Mouse (Mus musculus) bone marrow macrophage, adult 2 months (primary cell): ENCODE measurements around the gene Hpdl. TPM values are rescaled to one million over a fixed set of nuclear protein-coding genes. Genes with fewer than 3 reads are reported as not detected.
"Not testable (repeated sequence)": the region's sequence is repeated elsewhere in the genome, so short reads cannot be mapped to it uniquely, and the experiment has no call there.

Experiments used
- H3K27ac ChIP-seq: 2 replicates; pipeline ENCODE4 v1.5.1; 2012; ENCODE audit warnings: low read depth, low read length; ENCODE audit not compliant: insufficient read depth
- H3K4me1 ChIP-seq: 2 replicates; pipeline ENCODE4 v1.6.1; 2012; ENCODE audit warnings: low read length; ENCODE audit not compliant: control insufficient read depth, insufficient read depth
- H3K4me3 ChIP-seq: 2 replicates; pipeline ENCODE4 v1.5.1; 2012; ENCODE audit warnings: mild to moderate bottlenecking, low read length, moderate library complexity; ENCODE audit not compliant: insufficient read depth
- CTCF ChIP-seq: IDR thresholded peaks from 2 replicates; pipeline ENCODE4 v1.5.1; 2012; ENCODE audit warnings: low read depth, mild to moderate bottlenecking, low read length, moderate library complexity
- POLR2A ChIP-seq: IDR thresholded peaks from 2 replicates; pipeline ENCODE4 v1.6.1; 2012; ENCODE audit warnings: mild to moderate bottlenecking, low read depth, low read length, borderline replicate concordance
- polyA plus RNA-seq: library from polyadenylated mRNA; stranded (reverse); fragments of >200 nt; gene quantifications from 2 replicates; pipeline ENCODE4 v1.2.4, GENCODE M21; 2012; ENCODE audit not compliant: missing spikeins, insufficient read depth, insufficient read length

Gene Hpdl
- polyA plus RNA-seq = not detected in 2 replicates

DNA sequence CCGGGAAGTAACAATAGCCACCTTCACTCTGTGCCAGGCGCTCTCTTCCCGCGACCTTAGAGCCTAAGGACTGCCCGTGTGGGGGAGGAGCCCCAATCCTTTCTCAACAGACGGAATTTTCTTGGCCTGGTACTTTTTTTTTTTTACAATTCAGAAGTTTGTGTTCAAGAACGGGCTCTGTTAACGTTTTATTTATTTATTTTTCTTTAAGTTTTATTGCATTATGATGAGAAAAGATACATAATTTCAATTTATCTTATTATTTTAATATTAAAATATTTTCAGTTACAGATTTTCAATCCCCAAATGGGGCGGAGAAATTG, at the start of gene Hpdl:
Hpdl (minus strand) TSS at position 14 of the 323 bp plus-strand sequence.
- no peak for TF ChIP-seq CTCF
- TF ChIP-seq POLR2A = no peak
- H3K4me1 ChIP-seq = peaks cover 4% of the 10 kb centered on the region; the same call in 1 of the 2 replicates
- no peak within 1 kb of the TSS for H3K27ac ChIP-seq
- peak within 1 kb of the TSS; percentile 58 for H3K4me3 ChIP-seq

- Histone ChIP-seq H3K4me3 (no peak overlapping the region), H3K4me1 (no peaks in the 10 kb centered on the region), H3K27ac (no peak overlapping the region)
- TF ChIP-seq POLR2A (no peak), CTCF (no peak)
Measured at GRCm38 (mm10) chr4:116869898-116870297, 48.4 kb upstream of the Hpdl start.

DNA sequence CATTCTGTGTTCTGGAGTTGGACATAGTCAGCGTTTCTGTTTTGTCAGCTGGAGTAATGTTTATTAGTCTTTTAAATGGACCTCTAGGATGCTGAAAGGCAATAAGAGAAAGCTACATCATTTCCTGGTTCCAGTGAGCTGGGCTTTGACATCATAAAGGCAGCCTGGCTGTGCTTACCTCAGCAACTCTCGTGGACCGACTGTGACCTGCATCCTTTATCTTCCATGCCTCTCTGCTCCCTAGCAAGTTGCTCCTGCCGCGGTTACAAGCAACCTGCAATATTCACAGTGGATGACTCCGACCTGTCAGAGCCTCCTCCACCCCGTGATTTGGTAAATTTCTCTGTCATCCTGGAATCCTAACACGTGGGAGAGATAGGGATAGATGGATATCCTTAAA, 40.5 kb upstream of the Hpdl start:
- H3K4me1 ChIP-seq = no peaks in the 10 kb centered on the region
- H3K4me3 ChIP-seq = no peak overlapping the region
- no peak overlapping the region for H3K27ac ChIP-seq
- no peak for TF ChIP-seq CTCF
- no peak for TF ChIP-seq POLR2A

DNA sequence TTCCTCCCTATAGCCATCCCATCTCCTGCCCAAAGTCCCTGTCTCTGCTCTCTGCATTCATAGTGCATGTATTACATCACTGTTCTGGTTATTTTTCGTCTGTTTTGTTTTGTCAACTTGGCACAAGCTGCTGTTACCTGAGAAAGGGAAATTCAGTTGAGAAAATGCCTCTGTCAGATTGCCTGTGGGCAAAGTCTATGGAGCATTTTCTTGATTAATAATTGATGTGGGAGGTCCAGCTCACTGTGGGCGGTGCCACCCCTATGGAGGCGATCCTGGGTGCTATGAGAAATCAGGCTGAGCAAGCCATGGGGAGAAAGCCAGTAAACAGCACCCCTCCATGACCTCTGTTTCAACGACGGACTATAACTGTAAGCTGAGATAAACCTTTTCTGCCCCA, 38.2 kb upstream of the Hpdl start:
- Histone ChIP-seq H3K27ac (no peak overlapping the region), H3K4me3 (no peak overlapping the region), H3K4me1 (no peaks in the 10 kb centered on the region)
- TF ChIP-seq POLR2A = no peak
- TF ChIP-seq CTCF = no peak

DNA sequence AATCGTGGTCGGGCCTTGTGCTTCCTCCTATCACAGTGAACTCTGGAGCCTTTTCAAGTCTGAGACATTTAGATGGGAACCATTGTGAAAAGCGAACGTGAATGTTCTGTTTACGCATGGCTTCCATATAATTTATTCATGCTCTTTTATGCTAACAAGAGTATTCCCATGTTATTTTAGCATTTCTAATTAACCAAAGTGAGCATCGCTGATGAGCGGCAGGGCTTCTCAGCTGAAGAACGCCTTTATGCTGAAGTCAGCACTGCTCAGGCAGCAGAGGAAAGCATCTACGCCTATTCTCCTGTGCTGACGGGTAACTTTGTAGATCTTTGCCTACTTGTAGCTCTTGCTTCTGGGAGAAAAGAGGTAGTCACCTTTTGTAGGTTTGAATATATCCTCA, 35.7 kb upstream of the Hpdl start:
- no peak overlapping the region for H3K27ac ChIP-seq
- no peaks in the 10 kb centered on the region for H3K4me1 ChIP-seq
- no peak overlapping the region for H3K4me3 ChIP-seq
- TF ChIP-seq POLR2A (no peak), CTCF (no peak)

DNA sequence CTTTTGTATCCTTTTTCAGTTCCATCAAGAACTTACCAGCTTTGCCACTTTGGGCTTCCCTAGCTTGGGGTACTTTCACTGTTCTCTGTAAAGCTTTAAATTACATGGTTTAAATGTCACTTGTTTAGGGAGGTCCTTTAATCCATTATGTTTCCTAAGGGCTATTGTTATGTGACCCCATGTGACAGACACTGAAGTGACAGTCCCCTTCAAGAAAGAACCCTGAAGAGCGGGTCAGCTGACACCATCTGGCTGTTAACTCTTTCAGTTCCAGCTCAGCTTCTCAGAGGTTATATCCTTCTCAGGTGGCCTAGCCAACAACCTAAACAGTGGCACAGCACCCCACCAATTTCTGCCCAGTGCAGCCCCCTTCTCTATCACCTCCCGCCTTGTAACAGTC, 32.8 kb upstream of the Hpdl start:
- no peak for TF ChIP-seq POLR2A
- TF ChIP-seq CTCF = no peak
- Histone ChIP-seq H3K27ac (no peak overlapping the region), H3K4me1 (no peaks in the 10 kb centered on the region), H3K4me3 (no peak overlapping the region)

DNA sequence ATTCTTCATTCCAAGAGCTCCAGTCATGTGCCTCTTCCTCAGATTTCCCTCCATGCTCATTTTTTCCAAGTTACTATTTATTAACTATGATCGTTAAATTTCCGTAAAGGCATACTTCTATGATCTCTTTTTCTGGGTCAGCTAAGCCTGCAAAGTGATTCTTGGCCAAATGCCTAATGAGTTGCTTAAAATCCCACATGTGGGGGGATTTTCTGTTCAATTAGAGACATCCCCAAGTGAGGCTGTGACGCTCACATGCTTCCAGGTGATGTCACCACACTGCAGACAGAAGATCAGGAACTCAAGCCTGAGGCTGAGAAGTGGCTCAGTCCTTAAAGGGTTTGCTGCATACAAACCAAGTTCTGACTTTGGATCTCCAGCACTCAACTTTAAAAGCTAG, 28.4 kb upstream of the Hpdl start:
- H3K4me1 ChIP-seq = no peaks in the 10 kb centered on the region
- TF ChIP-seq CTCF (no peak), POLR2A (no peak)
- no peak overlapping the region for H3K4me3 ChIP-seq
- H3K27ac ChIP-seq = no peak overlapping the region

DNA sequence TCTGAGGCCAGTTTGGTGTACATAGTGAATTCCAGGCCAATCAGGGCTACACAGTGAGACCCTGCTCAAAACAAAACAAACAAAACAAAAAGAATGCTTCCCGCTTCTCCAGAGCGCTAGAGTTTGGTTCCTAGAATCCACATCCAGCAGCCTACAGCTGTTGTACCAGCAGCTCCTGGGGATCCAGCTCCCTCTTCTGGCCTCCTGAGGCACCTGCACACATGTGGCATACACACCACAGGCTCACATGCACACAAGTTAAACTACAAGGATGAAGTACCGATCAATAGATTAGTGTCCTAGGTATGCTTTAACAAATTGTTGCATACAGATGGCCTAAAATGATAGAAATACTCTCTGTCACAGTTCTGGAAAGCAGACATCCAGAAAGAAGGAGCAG, 22.8 kb upstream of the Hpdl start:
- no peak overlapping the region for H3K27ac ChIP-seq
- TF ChIP-seq CTCF (no peak), POLR2A (no peak)

DNA sequence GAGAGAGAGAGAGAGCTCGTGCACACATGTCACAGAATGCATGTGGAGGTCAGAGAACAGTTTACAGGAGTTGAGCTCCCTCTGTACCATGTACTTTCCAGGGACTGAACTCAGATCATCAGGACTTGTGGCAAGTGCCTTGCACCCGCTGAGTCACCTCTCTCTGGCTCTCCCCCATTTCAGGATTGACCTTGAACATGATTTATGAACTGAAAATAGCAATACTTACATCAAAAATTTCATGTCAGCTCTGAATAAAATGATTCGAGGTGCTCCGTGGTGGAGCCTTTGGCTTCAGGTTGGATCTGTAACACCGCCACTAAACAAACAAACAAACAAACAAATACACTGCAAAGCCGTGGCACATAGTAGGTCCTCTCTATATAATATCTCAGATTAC, 19.3 kb upstream of the Hpdl start:
- H3K4me3 ChIP-seq = no peak overlapping the region
- H3K4me1 ChIP-seq = no peaks in the 10 kb centered on the region
- no peak overlapping the region for H3K27ac ChIP-seq
- TF ChIP-seq POLR2A = no peak
- TF ChIP-seq CTCF = no peak

More for the DNA sequence above, 22.8 kb upstream of the Hpdl start:
- H3K4me1 ChIP-seq = no peaks in the 10 kb centered on the region
- H3K4me3 ChIP-seq = no peak overlapping the region

- H3K4me1 ChIP-seq, H3K27ac ChIP-seq, H3K4me3 ChIP-seq: not testable (repeated sequence)
Measured at GRCm38 (mm10) chr4:116840096-116840495, 18.6 kb upstream of the Hpdl start.

- Histone ChIP-seq H3K27ac (no peak overlapping the region), H3K4me3 (no peak overlapping the region), H3K4me1 (0 out of 2 replicates have a peak, but pooled peaks cover 3% of the 10 kb centered on the region)
- TF ChIP-seq POLR2A (no peak), CTCF (no peak)
Measured at GRCm38 (mm10) chr4:116838999-116839398, 17.5 kb upstream of the Hpdl start.

- H3K27ac ChIP-seq = no peak overlapping the region
- TF ChIP-seq POLR2A (no peak), CTCF (no peak)
- H3K4me3 ChIP-seq = no peak overlapping the region
- 0 out of 2 replicates have a peak, but pooled peaks cover 3% of the 10 kb centered on the region for H3K4me1 ChIP-seq
Measured at GRCm38 (mm10) chr4:116830070-116830368, 8.5 kb upstream of the Hpdl start.
